Mouse (Mus musculus) forebrain, embryonic 14.5 days (tissue): ENCODE results near the gene Jak1. TPM values are rescaled to one million over a fixed set of nuclear protein-coding genes. Genes with fewer than 3 reads are reported as not detected.

Experiments used
- ATAC-seq: fragments of 200-750 bp; cut with Nextera tagmentation; 2 replicates; pipeline ENCODE4 v1.8.0; 2017; ENCODE audit warnings: mild to moderate bottlenecking, moderate library complexity
- DNase-seq: peaks from one replicate; pipeline ENCODE4 v3.0.0-alpha.2; 2015; ENCODE audit warnings: low spot score
- H3K27ac ChIP-seq: fragments of 300-500 bp; sonication (generic); 2 replicates; pipeline ENCODE4 v1.5.1; 2014; ENCODE audit warnings: low read depth, mild to moderate bottlenecking, control low read depth, low read length, moderate library complexity
- H3K27me3 ChIP-seq: fragments of 300-500 bp; sonication (generic); replicated peaks from 2 replicates; pipeline ENCODE4 v1.6.1; 2014; ENCODE audit warnings: low read length, control low read depth, mixed read lengths; ENCODE audit not compliant: control insufficient read depth, insufficient read depth
- H3K36me3 ChIP-seq: fragments of 300-500 bp; sonication (generic); 2 replicates; pipeline ENCODE4 v1.6.1; 2014; ENCODE audit warnings: low read length, control low read depth; ENCODE audit not compliant: control insufficient read depth, insufficient read depth
- H3K4me1 ChIP-seq: fragments of 300-500 bp; sonication (generic); 2 replicates; pipeline ENCODE4 v1.6.1; 2014; ENCODE audit warnings: antibody characterized with exemption, low read length, control low read depth; ENCODE audit not compliant: control insufficient read depth, insufficient read depth
- H3K4me2 ChIP-seq: fragments of 300-500 bp; sonication (generic); 2 replicates; pipeline ENCODE4 v1.6.1; 2014; ENCODE audit warnings: mild to moderate bottlenecking, control low read depth, low read length
- H3K4me3 ChIP-seq: fragments of 300-500 bp; sonication (generic); 2 replicates; pipeline ENCODE4 v1.5.1; 2014; ENCODE audit warnings: low read depth, low read length, control low read depth
- H3K9ac ChIP-seq: fragments of 300-500 bp; sonication (generic); 2 replicates; pipeline ENCODE4 v1.6.1; 2014; ENCODE audit warnings: mild to moderate bottlenecking, low read length, control low read depth, moderate library complexity
- H3K9me3 ChIP-seq: fragments of 300-500 bp; sonication (generic); replicated peaks from 2 replicates; pipeline ENCODE4 v1.6.1; 2016; ENCODE audit warnings: low read length, control low read depth, mixed read lengths; ENCODE audit not compliant: control insufficient read depth
- WGBS: fragments of 180-500 bp; shearing (Covaris S2); extraction: QIAGEN DNeasy Blood & Tissue Kit; methylation state at CpG from one replicate; pipeline ENCODE4 v1.1.7; 2014; 5-methylcytosine and 5-hydroxymethylcytosine counted together
- polyA plus RNA-seq: library from polyadenylated mRNA; unstranded; fragments of >200 nt; fragmentation: Nextera tagmentation; extraction: Ambion mirVana; gene quantifications from 2 replicates; pipeline ENCODE4 v1.2.1, GENCODE M21; 2014

Jak1 gene
- 43.6 and 58.5 TPM in 2 replicates for polyA plus RNA-seq

DNA sequence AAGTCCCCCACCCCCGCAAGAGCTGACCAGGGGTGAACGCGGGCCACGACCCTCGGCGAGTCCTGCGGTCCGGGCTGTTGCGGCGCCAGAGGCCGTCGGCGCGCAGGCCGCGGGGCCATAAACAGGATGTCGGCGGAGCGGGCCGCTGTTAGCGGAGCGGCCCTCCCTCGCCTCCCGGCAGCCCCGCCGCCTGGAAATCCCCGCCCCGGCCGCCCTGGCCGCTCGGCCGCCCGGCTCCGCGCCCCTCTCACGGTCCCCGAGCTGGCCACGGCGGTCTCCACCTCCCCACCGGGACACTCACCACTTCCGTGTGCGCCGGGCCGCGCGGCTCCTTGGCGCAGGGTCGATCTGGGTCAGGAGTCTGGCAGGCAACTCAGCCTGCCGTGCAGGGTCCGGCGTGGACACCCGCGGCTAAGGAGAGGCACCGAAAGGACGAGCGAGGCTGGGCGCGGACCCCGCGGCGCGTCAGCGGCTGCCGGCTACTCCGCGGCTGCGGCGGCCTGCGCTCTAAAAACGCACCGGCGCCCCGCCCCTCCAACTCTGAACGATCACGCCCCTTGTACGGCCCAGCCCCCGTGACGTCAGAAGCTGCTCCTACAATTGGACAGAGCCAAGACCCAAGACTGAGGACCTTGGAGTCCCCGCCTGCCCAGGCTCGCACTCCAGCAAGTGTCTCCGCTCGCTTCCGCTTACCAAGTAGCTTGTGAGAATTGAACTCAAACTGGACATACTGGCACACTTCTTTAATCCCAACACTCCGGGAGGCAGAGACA, at the start of gene Jak1:
Gene Jak1, minus strand, starts transcription at position 542 of the 773 bp plus-strand sequence.
- Histone ChIP-seq H3K27ac (peak within 1 kb of the TSS; percentile 27; the same call in 1 of the 2 replicates), H3K27me3 (no peaks in the 10 kb centered on the region), H3K4me3 (peak within 1 kb of the TSS; percentile 91), H3K36me3 (no peaks in the 10 kb centered on the region), H3K9ac (peak within 1 kb of the TSS; percentile 87), H3K9me3 (no peaks in the 10 kb centered on the region), H3K4me2 (peak within 1 kb of the TSS; percentile 73), H3K4me1 (no peaks in the 10 kb centered on the region)
- peak; percentile 99 for ATAC-seq
- peak; percentile 97 for DNase-seq
- under 1% methylated on average over 71 of the region's 84 CpGs for WGBS

DNA sequence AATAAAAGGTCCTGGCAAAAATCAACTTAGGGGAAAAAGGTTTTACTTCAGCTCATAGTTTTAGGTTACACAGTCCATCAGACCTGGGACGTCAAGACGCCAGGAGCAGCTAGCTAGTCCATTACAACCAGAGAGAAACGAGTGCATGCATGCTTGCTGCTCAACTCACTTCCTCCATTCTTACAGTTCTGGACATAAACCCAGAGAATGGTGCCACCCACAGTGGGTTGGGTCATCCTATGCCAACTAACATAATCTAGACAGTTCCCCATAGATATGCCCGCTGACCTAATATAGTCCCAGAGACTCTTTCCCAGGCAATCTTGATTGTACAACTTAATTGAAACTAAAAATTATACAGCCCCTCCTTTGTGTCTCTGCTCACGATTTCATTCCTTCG, 47.0 kb upstream of the Jak1 start:
- Histone ChIP-seq H3K9ac (no peak overlapping the region), H3K27ac (no peak overlapping the region), H3K4me3 (no peak overlapping the region), H3K9me3 (no peaks in the 10 kb centered on the region), H3K36me3 (no peaks in the 10 kb centered on the region), H3K4me1 (no peaks in the 10 kb centered on the region), H3K27me3 (no peaks in the 10 kb centered on the region), H3K4me2 (no peak overlapping the region)
- DNase-seq (no peak), ATAC-seq (no peak)
- WGBS, result 78% methylated on average over 6 of the region's 6 CpGs

GRCm38 (mm10) chr4:101308166-101308565, 43.1 kb upstream of the Jak1 start:
- DNase-seq (no peak), ATAC-seq (no peak)
- Histone ChIP-seq H3K27me3 (no peaks in the 10 kb centered on the region), H3K9ac (no peak overlapping the region), H3K4me2 (no peak overlapping the region), H3K4me3 (no peak overlapping the region), H3K9me3 (no peaks in the 10 kb centered on the region), H3K4me1 (no peaks in the 10 kb centered on the region), H3K27ac (no peak overlapping the region), H3K36me3 (no peaks in the 10 kb centered on the region)
- WGBS, result 94% methylated on average over 4 of the region's 4 CpGs

- H3K9ac ChIP-seq, result no peak overlapping the region
- DNase-seq (no peak), ATAC-seq (no peak)
- no peaks in the 10 kb centered on the region for H3K4me1 ChIP-seq
- H3K27ac ChIP-seq, result no peak overlapping the region
- H3K4me3 ChIP-seq, result no peak overlapping the region
- H3K4me2 ChIP-seq, result no peak overlapping the region
- H3K9me3 ChIP-seq, result no peaks in the 10 kb centered on the region
- H3K36me3 ChIP-seq, result no peaks in the 10 kb centered on the region
- no peaks in the 10 kb centered on the region for H3K27me3 ChIP-seq
- WGBS, result 72% methylated on average over 4 of the region's 4 CpGs
Measured at GRCm38 (mm10) chr4:101307286-101307685, 42.2 kb upstream of the Jak1 start.

GRCm38 (mm10) chr4:101306132-101306915, 41.2 kb upstream of the Jak1 start:
- H3K36me3 ChIP-seq, result no peaks in the 10 kb centered on the region
- no peak for ATAC-seq
- H3K4me3 ChIP-seq, result no peak overlapping the region
- H3K9ac ChIP-seq, result no peak overlapping the region
- H3K4me1 ChIP-seq, result no peaks in the 10 kb centered on the region
- no peak overlapping the region for H3K4me2 ChIP-seq
- H3K27ac ChIP-seq, result no peak overlapping the region
- H3K9me3 ChIP-seq, result no peaks in the 10 kb centered on the region
- 37% methylated on average over 8 of the region's 8 CpGs for WGBS
- no peaks in the 10 kb centered on the region for H3K27me3 ChIP-seq
- peak; percentile 18 for DNase-seq

GRCm38 (mm10) chr4:101305126-101305525, 40.0 kb upstream of the Jak1 start:
- whole genome bisulfite sequencing, result 84% methylated on average over 9 of the region's 9 CpGs
- no peak for DNase-seq
- H3K27ac ChIP-seq, result no peak overlapping the region

DNA sequence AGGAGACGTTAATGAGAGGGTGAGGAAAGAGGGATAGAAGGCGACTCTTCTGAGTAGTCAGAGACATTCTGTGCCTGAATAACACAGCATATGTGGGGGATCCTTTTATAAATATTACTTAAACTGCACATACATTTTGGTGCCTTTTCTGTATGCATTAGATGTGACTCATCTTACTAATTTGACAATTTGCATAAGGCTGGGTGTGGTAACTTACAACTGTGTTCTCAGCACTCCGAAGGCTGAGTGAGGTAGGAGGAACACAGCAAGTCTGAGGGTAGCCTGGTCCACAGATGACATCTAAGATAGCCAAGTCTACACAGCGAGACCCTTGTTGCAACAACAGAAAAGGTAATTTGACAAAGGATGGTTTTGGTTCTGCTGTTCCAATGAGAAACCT, 39.0 kb upstream of the Jak1 start:
- no peak for ATAC-seq
- WGBS, result 91% methylated on average over 4 of the region's 4 CpGs
- H3K27ac ChIP-seq, result no peak overlapping the region

More at GRCm38 (mm10) chr4:101305126-101305525, 40.0 kb upstream of the Jak1 start:
- ATAC-seq, result no peak
- H3K4me1 ChIP-seq, result no peaks in the 10 kb centered on the region
- H3K27me3 ChIP-seq, result no peaks in the 10 kb centered on the region
- no peaks in the 10 kb centered on the region for H3K36me3 ChIP-seq
- H3K4me2 ChIP-seq, result no peak overlapping the region
- H3K4me3 ChIP-seq, result no peak overlapping the region
- H3K9me3 ChIP-seq, result no peaks in the 10 kb centered on the region
- no peak overlapping the region for H3K9ac ChIP-seq

GRCm38 (mm10) chr4:101300392-101300910, 35.4 kb upstream of the Jak1 start:
- no peak overlapping the region for H3K9ac ChIP-seq
- no peaks in the 10 kb centered on the region for H3K4me1 ChIP-seq
- H3K9me3 ChIP-seq, result no peaks in the 10 kb centered on the region
- no peak for DNase-seq
- H3K36me3 ChIP-seq, result no peaks in the 10 kb centered on the region
- no peak overlapping the region for H3K4me3 ChIP-seq
- 53% methylated on average over 4 of the region's 4 CpGs for WGBS
- H3K27me3 ChIP-seq, result no peaks in the 10 kb centered on the region
- no peak overlapping the region for H3K27ac ChIP-seq
- ATAC-seq, result no peak
- H3K4me2 ChIP-seq, result no peak overlapping the region

More for the DNA sequence above, 39.0 kb upstream of the Jak1 start:
- no peak for DNase-seq
- no peaks in the 10 kb centered on the region for H3K36me3 ChIP-seq
- no peak overlapping the region for H3K4me2 ChIP-seq
- no peaks in the 10 kb centered on the region for H3K27me3 ChIP-seq
- no peak overlapping the region for H3K9ac ChIP-seq
- H3K9me3 ChIP-seq, result no peaks in the 10 kb centered on the region
- H3K4me1 ChIP-seq, result no peaks in the 10 kb centered on the region
- H3K4me3 ChIP-seq, result no peak overlapping the region
